Mouse (Mus musculus): ENCODE measurements around the gene Pgp.
"Not testable (repeated sequence)": the region's sequence is repeated elsewhere in the genome, so short reads cannot be mapped to it uniquely, and the experiment has no call there.

The Pgp gene
- long read RNA-seq, experiment 1, transcript Pgp-201 (2 exons, 2,627 nt): major isoform, 188 of 255 reads
- long read RNA-seq, experiment 1, transcript Pgp-202 (1 exons, 2,428 nt): minor isoform, 64 of 255 reads
- long read RNA-seq, experiment 1, partial matches to known transcripts: 0 of 255 reads
- long read RNA-seq, experiment 1, other reads (novel, unspliced or antisense): 3 of 255 reads
- long read RNA-seq, experiment 2, transcript Pgp-202 (1 exons, 2,428 nt): minor isoform, 127 of 398 reads
- long read RNA-seq, experiment 2, transcript Pgp-201 (2 exons, 2,627 nt): major isoform, 268 of 398 reads
- long read RNA-seq, experiment 2, partial matches to known transcripts: 0 of 398 reads
- long read RNA-seq, experiment 2, other reads (novel, unspliced or antisense): 3 of 398 reads

DNA sequence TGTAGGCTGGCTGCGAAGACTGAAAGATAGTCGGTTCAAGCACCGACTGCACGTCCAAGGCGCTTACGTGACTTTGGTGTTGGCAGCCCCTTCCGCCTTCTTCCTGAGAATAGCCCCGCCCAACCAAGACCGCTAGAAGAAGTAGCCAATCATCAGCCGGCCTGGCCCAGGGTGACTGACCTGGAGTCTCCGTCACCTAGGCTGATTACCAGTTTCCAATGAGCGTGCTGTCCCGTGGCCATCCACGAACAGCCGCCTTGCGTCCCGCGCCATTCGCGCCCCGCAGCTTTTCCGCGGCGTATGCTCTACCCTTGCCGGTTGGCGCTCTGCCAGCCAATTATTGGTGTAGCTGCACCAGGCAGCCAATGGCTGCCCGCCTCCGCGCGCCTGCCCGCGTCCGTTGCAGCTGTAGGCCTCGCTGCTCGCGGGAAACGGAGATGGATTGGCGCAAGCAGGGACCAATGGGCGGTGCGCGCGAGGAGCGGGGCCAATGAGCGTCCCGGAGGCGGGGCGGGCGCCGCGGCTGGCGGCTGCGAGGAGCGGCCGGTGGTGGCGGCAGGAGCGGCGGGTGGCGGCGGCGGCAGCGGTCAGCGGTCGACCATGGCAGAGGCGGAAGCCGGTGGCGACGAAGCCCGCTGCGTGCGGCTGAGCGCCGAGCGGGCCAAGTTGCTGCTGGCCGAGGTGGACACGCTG lies at the start of gene Pgp, which contains the start of gene E4f1:
Gene Pgp, plus strand, starts transcription at position 483 of the 693 bp plus-strand sequence.
Gene E4f1, minus strand, starts transcription at position 404 of the 693 bp plus-strand sequence.
- intact Hi-C loops (cut with DNase I): no loop called here

DNA sequence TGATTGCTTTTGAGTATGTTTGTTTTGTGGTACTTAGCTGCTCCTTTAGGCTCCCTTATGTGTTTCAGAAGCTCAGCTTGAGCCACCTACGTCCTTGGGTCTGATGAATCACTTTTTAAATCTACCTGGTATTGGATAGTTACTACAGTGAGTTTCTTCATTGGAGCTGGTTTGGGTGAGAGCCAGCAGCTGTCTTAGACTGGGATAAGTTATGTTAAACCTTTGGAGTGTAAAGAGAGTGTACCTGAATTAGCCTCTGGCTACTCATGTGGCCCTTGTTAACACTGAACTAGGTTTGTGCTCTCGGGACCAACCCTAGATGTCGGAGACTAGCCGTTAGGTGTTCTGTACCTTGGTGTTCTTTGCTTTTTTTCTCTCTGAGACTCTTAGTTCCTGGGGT lies 47.1 kb upstream of the Pgp start:
- intact Hi-C loops (cut with DNase I): no loop called here

- intact Hi-C loops (cut with DNase I): no loop called here
These were observed 45.7 kb upstream of the Pgp start for GRCm38 (mm10) chr17:24424489-24424888.

GRCm38 (mm10) chr17:24425326-24425725 lies 44.9 kb upstream of the Pgp start:
- intact Hi-C loops (cut with DNase I): not testable (repeated sequence)

GRCm38 (mm10) chr17:24425905-24426304 lies 44.3 kb upstream of the Pgp start:
- intact Hi-C loops (cut with DNase I): no loop called here

- intact Hi-C loops (cut with DNase I): no loop called here
These were observed 43.6 kb upstream of the Pgp start, which contains the start of gene Eci1 for GRCm38 (mm10) chr17:24426471-24427169. Gene Eci1, plus strand, starts transcription at chr17:24426641.

- intact Hi-C loops (cut with DNase I): no loop called here
These were observed 43.0 kb upstream of the Pgp start for GRCm38 (mm10) chr17:24427170-24427557.

- intact Hi-C loops (cut with DNase I): no loop called here
These were observed 40.8 kb upstream of the Pgp start for GRCm38 (mm10) chr17:24429201-24429983.

DNA sequence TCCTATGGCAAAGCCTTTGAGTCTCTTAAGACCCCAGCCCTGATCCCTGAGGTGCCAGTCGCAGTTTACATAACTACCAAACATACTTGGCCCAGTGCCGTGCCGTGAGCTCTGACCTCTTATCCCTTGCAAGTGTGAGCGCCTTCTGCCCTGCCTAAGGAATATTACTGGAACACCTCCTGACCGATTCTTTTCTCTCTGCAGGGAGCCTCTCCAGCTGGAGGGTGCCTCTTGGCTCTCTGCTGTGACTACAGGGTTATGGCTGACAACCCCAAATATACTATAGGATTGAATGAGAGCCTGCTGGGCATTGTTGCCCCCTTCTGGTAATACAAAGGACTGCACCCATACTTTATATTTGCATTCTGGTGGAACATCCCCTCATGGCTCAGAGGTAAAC lies 33.2 kb upstream of the Pgp start:
- intact Hi-C loops (cut with DNase I): no loop called here

- intact Hi-C loops (cut with DNase I): no loop called here
These were observed 29.8 kb upstream of the Pgp start for GRCm38 (mm10) chr17:24440377-24440776.

DNA sequence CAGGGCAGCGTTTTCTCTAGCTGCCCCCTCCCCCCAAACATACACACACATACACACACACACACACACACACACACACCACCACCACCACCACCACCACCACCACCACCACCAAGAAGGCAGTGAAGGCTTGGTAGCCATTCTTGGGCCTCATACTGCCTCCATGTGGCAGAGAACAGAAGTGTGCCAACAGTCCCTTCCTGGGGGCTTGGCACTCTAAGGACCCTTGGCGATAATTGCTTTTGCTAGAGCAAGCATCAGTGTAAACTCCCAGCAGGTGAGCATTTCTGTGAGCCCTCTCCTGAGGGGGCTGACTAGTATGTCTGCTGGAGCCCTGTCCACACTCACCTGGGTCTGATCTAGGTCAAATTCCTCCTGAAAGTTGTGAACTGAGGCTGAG lies 29.0 kb upstream of the Pgp start:
- intact Hi-C loops (cut with DNase I): no loop called here

DNA sequence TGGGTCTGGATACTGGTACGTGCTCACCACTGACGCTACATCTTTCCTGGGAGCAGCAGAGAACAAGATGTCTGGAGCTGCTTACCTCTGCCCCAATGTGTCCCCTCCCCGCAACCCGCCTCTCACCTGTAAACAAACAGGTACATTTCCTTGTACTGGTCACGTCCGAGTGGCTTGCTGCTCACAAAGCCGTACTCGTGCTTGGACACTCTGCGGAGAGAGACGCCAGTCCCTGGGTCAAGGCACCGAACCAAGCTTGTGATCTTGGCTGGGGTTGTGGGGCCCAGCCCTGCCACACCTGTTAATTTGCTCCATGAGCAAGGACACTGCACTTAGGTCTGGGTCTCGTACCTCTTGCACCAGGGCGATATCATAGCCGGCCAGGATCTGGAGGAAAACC lies 28.1 kb upstream of the Pgp start:
- intact Hi-C loops (cut with DNase I): no loop called here

- intact Hi-C loops (cut with DNase I): no loop called here
These were observed 27.5 kb upstream of the Pgp start, which contains the start of gene Dnase1l2 for GRCm38 (mm10) chr17:24442632-24443155. Gene Dnase1l2, minus strand, starts transcription at chr17:24443105.

DNA sequence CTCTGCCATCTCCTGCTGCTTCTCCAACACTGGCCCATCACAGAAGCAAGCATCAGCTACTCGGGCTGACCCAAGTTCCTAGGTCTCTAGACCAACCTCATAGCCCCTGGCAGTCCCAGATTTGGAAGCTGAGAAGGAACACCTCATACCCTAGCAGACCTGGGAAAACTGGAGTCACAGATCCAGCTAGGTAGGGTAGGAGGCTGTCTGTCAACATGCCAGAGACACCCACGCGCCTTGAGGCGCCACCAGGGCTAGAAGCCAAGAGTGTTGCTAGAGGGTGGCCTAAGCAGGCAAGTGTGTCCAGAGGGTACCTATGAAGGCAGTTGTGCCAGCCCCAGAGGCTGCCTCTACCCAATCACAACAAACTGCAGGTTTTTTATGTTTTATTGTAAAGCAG lies 26.8 kb upstream of the Pgp start:
- intact Hi-C loops (cut with DNase I): no loop called here

- intact Hi-C loops (cut with DNase I): no loop called here
These were observed 23.6 kb upstream of the Pgp start for GRCm38 (mm10) chr17:24446590-24446989.

- intact Hi-C loops (cut with DNase I): no loop called here
These were observed 20.7 kb upstream of the Pgp start for GRCm38 (mm10) chr17:24449507-24449906.

GRCm38 (mm10) chr17:24451220-24451619 lies 19.0 kb upstream of the Pgp start:
- intact Hi-C loops (cut with DNase I): no loop called here

GRCm38 (mm10) chr17:24453372-24453771 lies 16.8 kb upstream of the Pgp start:
- intact Hi-C loops (cut with DNase I): no loop called here

DNA sequence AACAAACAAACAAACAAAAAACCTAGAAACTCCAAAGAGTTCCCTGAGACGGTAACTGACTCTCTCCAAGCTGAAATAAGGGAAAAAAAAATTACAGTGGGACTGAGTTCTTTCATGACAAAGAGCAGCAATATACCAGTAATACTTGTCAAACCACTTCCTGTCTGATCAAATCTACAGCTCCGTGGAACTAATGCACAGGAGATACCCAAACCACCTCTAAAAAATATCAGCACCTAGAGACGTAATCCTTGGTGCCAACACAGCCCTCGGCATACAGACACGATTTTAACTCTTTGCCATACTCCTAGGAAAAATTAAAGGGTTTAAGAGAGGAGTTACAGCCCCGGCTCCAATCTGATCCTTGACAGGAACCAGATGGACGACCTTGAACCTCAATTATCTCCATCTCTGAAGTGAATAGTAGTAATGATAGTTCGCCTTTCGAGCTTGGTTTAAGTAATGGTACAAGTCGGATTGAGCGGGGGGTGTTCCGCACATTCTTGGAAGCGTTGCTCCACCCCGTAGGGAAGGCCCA lies 15.9 kb upstream of the Pgp start:
- intact Hi-C loops (cut with DNase I): no loop called here

DNA sequence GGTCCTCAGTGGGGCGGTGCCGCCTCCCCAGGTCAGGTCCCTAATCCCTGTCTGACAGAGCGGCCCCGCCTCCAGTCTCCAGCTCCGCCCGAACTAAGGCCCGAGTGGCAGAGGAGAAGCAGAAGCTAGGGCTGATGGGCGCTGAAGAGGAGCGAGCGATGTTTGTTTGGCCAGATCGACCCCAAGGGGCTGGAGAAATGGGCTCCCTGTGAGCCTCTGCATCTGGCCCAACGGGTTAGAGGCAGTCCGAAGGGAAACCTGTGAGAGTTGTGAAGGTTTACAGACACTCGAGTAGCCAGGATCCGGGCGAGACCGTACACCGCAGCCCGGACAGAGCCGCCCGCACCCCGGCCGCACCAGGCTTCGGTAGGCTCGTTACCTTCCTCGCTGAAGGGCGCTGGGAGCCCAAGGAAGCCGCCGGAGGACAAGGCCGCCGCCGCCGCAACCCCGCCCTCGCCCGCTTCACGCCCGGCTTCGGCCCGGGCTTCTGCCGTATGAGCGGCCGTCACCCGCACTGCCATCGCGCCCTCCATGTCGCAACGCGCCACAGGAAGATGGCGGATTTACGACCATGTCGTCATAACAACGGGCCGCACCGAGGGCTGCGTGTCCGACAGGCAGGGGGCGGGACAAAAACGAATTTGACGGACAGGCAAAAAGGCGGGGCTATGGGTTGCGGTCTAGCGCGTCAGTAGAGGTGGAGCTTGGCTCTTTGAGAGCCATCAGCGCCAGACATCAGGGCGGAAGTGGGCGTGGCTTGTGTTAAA lies 15.3 kb upstream of the Pgp start:
- intact Hi-C loops (cut with DNase I): no loop called here
